Mouse (Mus musculus): ENCODE results near the gene Desi1.
A peak's percentile ranks its signal among the peaks of the same experiment; 100 is the strongest.

GRCm38 (mm10) chr15:81956457-81956856, 77.2 kb downstream of the Desi1 start:
- peak; percentile 93 for TF ChIP-seq CTCF (IDR thresholded peaks at IDR 0.05; ENCODE audit: low read depth)
- no peak for TF ChIP-seq EP300 (optimal IDR thresholded peaks at IDR 0.05)
